Mouse (Mus musculus) lung, embryonic 16.5 days (tissue): Measurements from ENCODE around the gene Sytl2. TPM values are rescaled to one million over a fixed set of nuclear protein-coding genes. Genes with fewer than 3 reads are reported as not detected.
A peak's percentile ranks its signal among the peaks of the same experiment; 100 is the strongest.

Experiments
- ATAC-seq: fragments of 200-750 bp; cut with Nextera tagmentation; 2 replicates; pipeline ENCODE4 v1.8.0; 2017; ENCODE audit warnings: low read depth, mild to moderate bottlenecking, moderate library complexity
- H3K27ac ChIP-seq: fragments of 300-500 bp; sonication (generic); 2 replicates; pipeline ENCODE4 v1.5.1; 2014; ENCODE audit warnings: mild to moderate bottlenecking, control low read depth, low read length
- H3K27me3 ChIP-seq: fragments of 300-500 bp; sonication (generic); 2 replicates; pipeline ENCODE4 v1.6.1; 2014; ENCODE audit warnings: low read depth, low read length, mixed read lengths; ENCODE audit not compliant: control insufficient read depth, insufficient read depth
- H3K36me3 ChIP-seq: fragments of 300-500 bp; sonication (generic); 2 replicates; pipeline ENCODE4 v1.6.1; 2014; ENCODE audit warnings: low read length; ENCODE audit not compliant: control insufficient read depth, insufficient read depth
- H3K4me1 ChIP-seq: fragments of 300-500 bp; sonication (generic); replicated peaks from 2 replicates; pipeline ENCODE4 v1.6.1; 2014; ENCODE audit warnings: low read length, mixed read lengths; ENCODE audit not compliant: control insufficient read depth, insufficient read depth
- H3K4me2 ChIP-seq: fragments of 300-500 bp; sonication (generic); 2 replicates; pipeline ENCODE4 v1.6.1; 2014; ENCODE audit warnings: low read depth, low read length, control low read depth
- H3K4me3 ChIP-seq: fragments of 300-500 bp; sonication (generic); 2 replicates; pipeline ENCODE4 v1.5.1; 2014; ENCODE audit warnings: mild to moderate bottlenecking, low read length, control low read depth
- H3K9ac ChIP-seq: fragments of 300-500 bp; sonication (generic); 2 replicates; pipeline ENCODE4 v1.6.1; 2014; ENCODE audit warnings: low read length, control low read depth
- H3K9me3 ChIP-seq: fragments of 300-500 bp; sonication (generic); 2 replicates; pipeline ENCODE4 v1.6.1; 2016; ENCODE audit warnings: low read length; ENCODE audit not compliant: control insufficient read depth
- WGBS: fragments of 180-500 bp; shearing (Covaris S2); extraction: QIAGEN DNeasy Blood & Tissue Kit; methylation state at CpG from one replicate; pipeline ENCODE4 v1.1.7; 2014; 5-methylcytosine and 5-hydroxymethylcytosine counted together
- polyA plus RNA-seq: library from polyadenylated mRNA; unstranded; fragments of >200 nt; fragmentation: Nextera tagmentation; extraction: Ambion mirVana; gene quantifications from 2 replicates; pipeline ENCODE4 v1.2.1, GENCODE M21; 2015

Gene Sytl2
- polyA plus RNA-seq = 5.4 and 5.5 TPM in 2 replicates

DNA sequence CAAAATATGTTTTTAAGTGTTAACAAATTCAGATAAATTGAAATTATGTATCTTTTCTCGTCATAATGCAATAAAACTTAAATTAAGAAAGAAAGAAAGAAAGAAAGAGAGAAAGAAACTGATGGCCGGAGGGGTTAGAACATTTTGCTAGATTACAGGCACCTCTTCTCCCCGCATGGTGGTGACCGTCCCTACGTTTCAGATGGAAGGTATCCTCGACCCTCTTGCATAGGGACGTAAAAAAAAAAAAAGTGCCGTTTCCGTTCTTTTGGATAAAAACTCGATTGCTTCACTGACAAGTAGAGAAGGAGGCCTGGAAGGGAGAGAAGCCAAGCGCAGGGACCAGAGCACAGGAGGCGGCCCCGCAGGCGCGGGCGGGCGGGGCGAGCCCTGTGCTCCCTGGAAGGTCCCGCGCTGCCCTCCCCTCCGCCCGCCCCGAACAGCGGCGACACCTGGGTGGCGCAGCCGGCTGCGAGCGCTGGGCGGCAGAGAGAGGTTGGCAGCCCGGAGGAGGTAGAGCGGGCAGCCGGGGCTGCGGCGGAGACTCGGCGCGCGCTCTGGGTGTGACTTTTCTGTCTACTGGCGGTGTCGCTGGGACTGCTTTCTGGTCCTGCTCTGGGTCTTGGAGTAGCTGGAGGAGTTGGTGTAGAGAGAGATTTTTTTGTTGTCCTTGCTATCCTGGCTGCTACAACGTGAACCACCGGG is at the start of gene Sytl2:
Gene Sytl2, plus strand, starts transcription at position 311 of the 705 bp plus-strand sequence.
- no peaks in the 10 kb centered on the region for H3K36me3 ChIP-seq
- H3K9me3 ChIP-seq = no peaks in the 10 kb centered on the region
- peak within 1 kb of the TSS; percentile 67 for H3K4me3 ChIP-seq
- ATAC-seq = peak; percentile 90
- H3K27ac ChIP-seq = no peak within 1 kb of the TSS
- H3K4me1 ChIP-seq = no peaks in the 10 kb centered on the region; the same call in 1 of the 2 replicates
- peak within 1 kb of the TSS; percentile 99 for H3K4me2 ChIP-seq
- H3K9ac ChIP-seq = peak within 1 kb of the TSS; percentile 69
- H3K27me3 ChIP-seq = no peaks in the 10 kb centered on the region
- WGBS = under 1% methylated on average over 43 of the region's 43 CpGs

DNA sequence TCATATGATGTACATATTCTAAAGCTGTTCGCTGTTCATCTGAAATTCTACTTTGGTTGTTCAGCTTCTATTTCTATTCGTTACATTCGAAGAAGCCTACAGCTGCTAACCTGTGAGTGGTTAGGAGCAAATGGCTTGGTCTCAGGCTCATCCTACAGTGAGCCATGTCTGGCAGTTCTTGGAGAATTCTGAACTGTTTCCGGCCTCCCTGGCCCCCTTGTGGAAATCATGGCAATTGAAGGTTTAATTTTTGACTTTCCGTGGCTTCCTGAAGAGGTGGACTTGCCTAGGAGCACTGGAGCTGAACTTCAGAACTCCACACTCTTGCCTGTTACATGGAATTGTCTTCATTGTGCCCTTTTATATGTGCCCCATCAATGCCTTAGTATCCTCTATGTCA is 49.1 kb upstream of the Sytl2 start:
- H3K9ac ChIP-seq = no peak overlapping the region
- H3K27me3 ChIP-seq = no peaks in the 10 kb centered on the region
- H3K4me2 ChIP-seq = no peak overlapping the region
- no peak overlapping the region for H3K27ac ChIP-seq
- no peaks in the 10 kb centered on the region for H3K36me3 ChIP-seq
- WGBS = 72% methylated on average over 5 of the region's 5 CpGs
- H3K4me1 ChIP-seq = no peaks in the 10 kb centered on the region
- ATAC-seq = no peak
- no peaks in the 10 kb centered on the region for H3K9me3 ChIP-seq
- no peak overlapping the region for H3K4me3 ChIP-seq

DNA sequence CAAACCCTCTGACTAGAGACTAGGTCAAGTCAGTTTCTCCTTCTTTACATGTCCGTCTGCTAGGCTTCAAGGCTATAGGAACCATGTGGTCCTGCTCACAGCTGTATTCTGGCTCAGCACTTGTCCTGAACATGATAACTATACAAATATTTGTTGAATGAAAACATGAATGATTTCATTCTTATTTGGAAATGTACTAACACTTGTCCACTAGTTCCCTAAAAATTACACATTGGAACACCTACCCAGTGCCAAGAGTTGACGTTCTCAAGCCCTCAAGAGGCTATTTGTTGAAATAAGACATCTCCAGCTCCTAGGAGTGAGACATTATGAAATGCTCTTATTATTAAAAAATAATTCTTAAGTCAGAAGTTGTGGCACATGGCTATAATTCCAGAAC is 43.4 kb upstream of the Sytl2 start:
- Histone ChIP-seq H3K4me1 (no peaks in the 10 kb centered on the region), H3K27ac (no peak overlapping the region), H3K36me3 (no peaks in the 10 kb centered on the region), H3K4me3 (no peak overlapping the region), H3K4me2 (no peak overlapping the region), H3K9ac (no peak overlapping the region), H3K27me3 (no peaks in the 10 kb centered on the region), H3K9me3 (no peaks in the 10 kb centered on the region)
- ATAC-seq = peak; percentile 87
- 46% methylated on average over 2 of the region's 2 CpGs for WGBS

DNA sequence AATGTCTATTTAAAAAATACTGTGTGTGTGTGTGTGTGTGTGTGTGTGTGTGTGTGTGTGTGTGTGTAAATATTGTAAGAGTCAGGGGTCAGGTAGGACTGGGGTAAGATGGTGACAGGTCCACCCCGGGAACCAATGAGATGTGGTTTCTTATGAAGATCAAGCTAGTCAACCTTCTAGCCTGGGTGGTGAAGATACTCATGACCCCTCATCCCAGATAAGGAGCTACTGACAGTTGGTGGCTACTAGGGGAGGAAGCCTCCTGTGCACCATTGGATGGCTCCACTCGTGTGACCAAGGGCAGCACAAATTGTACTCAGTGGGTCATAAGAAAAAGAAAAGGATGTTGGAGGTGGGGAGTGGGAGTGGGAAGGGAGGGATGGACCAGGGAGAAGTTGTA is 42.2 kb upstream of the Sytl2 start:
- no peaks in the 10 kb centered on the region for H3K4me1 ChIP-seq
- H3K27ac ChIP-seq = no peak overlapping the region
- no peaks in the 10 kb centered on the region for H3K27me3 ChIP-seq
- 76% methylated on average over 2 of the region's 2 CpGs for WGBS
- H3K4me2 ChIP-seq = no peak overlapping the region
- no peak overlapping the region for H3K9ac ChIP-seq
- no peak for ATAC-seq
- no peak overlapping the region for H3K4me3 ChIP-seq
- H3K36me3 ChIP-seq = no peaks in the 10 kb centered on the region
- no peaks in the 10 kb centered on the region for H3K9me3 ChIP-seq

DNA sequence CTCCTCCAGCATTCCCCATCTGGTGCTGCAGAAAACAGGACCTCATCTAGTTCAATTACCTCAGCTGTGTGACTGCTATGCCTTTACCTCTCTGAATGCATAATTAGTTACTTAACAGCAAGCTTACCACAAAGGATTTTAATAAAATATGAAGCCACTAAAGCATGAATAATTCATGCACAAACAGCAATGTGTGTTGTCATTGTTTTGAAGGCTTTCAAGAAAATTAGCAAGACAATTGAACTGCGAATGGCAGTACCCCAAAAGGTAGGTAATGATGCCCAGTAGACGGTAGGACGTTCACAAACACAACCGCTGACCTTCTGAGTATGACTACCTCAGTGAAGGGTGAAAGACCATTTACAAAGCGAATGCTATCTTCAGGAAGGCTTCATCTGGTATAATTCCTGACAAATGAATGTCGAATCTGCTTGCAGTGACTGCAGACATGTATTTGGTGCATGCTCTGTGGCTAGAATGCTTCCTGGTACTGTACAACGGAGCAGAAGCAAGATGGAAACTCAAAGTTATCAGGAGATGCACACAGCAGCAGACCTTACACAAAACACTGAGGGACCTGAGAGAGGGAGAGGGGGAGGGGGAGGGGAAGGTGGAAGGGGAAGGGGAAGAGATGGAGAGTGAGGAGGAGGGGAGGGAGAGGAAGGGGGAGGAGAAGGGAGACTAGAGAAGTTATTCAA is 40.0 kb upstream of the Sytl2 start:
- 38% methylated on average over 7 of the region's 7 CpGs for whole genome bisulfite sequencing
- H3K9me3 ChIP-seq = no peaks in the 10 kb centered on the region
- no peaks in the 10 kb centered on the region for H3K36me3 ChIP-seq
- H3K4me2 ChIP-seq = no peak overlapping the region
- H3K9ac ChIP-seq = no peak overlapping the region
- no peaks in the 10 kb centered on the region for H3K27me3 ChIP-seq
- H3K4me1 ChIP-seq = peaks cover 4% of the 10 kb centered on the region; the same call in 1 of the 2 replicates
- H3K27ac ChIP-seq = no peak overlapping the region
- H3K4me3 ChIP-seq = no peak overlapping the region
- no peak for ATAC-seq

DNA sequence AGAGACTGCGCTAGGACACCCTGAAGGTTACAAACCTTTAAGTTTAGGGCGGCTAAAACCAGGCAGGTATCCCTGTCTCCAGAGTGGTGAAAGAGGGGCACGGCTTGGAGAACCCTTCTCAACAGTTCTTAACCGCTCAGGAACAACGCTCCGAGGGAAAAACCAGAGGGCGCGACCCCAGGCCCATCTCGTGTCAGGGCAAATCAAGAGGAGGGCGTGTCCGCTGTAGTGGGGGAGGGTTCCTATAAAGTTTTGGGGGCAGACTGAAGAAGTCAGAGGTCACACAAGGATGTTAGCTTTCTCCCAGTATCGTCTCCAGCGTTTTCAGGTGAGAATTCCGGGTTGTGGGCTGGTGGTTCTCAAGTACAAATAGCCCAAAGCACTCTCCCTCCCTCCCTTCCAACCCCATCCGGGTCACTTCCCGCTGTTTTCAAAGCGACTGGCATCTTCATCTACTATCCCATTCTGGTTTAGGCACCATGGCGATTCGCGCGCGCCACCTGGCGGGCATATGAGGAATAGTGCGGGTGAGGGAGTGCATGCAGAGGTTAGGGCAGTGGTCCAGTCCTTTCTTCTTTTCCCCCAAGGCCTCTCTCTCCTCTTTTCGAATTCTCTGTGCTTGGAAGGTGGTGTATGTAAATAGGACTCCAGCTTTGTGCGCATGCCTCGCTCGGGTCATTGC is 36.6 kb upstream of the Sytl2 start, which contains the start of gene Ccdc83:
Gene Ccdc83, minus strand, starts transcription at position 489 of the 682 bp plus-strand sequence.
- Histone ChIP-seq H3K27me3 (no peaks in the 10 kb centered on the region), H3K4me1 (peaks cover 4% of the 10 kb centered on the region; the same call in 1 of the 2 replicates), H3K4me2 (peak within 1 kb of the TSS; percentile 60), H3K9ac (peak within 1 kb of the TSS; percentile 46), H3K9me3 (no peaks in the 10 kb centered on the region), H3K27ac (no peak within 1 kb of the TSS), H3K4me3 (peak within 1 kb of the TSS; percentile 33), H3K36me3 (no peaks in the 10 kb centered on the region)
- 5% methylated on average over 28 of the region's 28 CpGs for WGBS
- ATAC-seq = peak; percentile 90

DNA sequence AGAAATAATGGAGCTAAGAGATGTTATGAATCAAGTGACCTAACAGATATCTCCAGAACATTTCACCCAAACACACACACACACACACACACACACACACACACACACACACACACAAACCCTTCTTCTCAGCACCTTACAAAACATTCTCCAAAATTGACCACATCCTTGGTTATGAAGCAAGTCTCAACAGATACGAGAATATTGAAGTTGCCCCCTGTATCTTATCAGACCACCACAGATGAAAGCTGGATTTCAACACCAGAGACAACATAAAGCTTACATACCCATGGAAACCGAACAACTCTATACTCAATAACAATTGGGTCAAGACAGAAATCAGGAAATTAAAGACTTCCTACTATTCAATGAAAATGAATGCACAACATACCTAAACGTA is 31.9 kb upstream of the Sytl2 start:
- no peak overlapping the region for H3K4me3 ChIP-seq
- H3K27ac ChIP-seq = no peak overlapping the region
- peaks cover 4% of the 10 kb centered on the region; the same call in 1 of the 2 replicates for H3K4me1 ChIP-seq
- H3K9me3 ChIP-seq = no peaks in the 10 kb centered on the region
- 63% methylated on average over 3 of the region's 3 CpGs for WGBS
- no peaks in the 10 kb centered on the region for H3K36me3 ChIP-seq
- no peak for ATAC-seq
- H3K4me2 ChIP-seq = no peak overlapping the region
- no peaks in the 10 kb centered on the region for H3K27me3 ChIP-seq
- H3K9ac ChIP-seq = no peak overlapping the region

DNA sequence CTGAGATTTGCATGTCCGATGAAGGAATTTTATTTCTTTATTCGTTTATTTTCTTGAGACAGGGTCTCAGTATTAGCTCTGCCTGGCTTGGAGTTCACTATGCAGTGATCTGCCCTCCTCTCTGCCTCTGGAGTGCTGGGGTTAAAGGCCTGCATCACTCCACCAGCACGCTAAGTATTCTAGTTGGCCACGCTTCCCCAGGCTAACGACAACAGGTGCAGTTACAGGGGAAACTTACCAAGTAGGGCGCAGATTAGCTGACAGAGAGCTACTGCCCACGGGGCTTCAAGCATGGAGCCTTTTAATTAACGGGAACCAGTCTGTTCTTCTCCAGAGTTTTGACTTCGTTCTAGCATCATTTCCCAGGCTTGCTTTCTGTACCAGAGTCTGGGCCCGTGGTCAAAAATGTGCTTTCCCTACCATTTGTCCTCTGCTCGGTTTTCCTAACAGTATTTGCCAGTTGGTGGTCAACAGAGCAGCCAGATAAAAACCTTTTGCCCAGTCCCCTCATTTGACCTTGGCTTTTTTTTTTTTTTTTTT is 27.4 kb upstream of the Sytl2 start:
- ATAC-seq = no peak
- no peak overlapping the region for H3K9ac ChIP-seq
- 52% methylated on average over 11 of the region's 11 CpGs for WGBS
- no peaks in the 10 kb centered on the region for H3K9me3 ChIP-seq
- H3K27me3 ChIP-seq = no peaks in the 10 kb centered on the region
- no peaks in the 10 kb centered on the region for H3K4me1 ChIP-seq
- no peak overlapping the region for H3K4me2 ChIP-seq
- H3K36me3 ChIP-seq = no peaks in the 10 kb centered on the region
- H3K4me3 ChIP-seq = no peak overlapping the region
- no peak overlapping the region for H3K27ac ChIP-seq

DNA sequence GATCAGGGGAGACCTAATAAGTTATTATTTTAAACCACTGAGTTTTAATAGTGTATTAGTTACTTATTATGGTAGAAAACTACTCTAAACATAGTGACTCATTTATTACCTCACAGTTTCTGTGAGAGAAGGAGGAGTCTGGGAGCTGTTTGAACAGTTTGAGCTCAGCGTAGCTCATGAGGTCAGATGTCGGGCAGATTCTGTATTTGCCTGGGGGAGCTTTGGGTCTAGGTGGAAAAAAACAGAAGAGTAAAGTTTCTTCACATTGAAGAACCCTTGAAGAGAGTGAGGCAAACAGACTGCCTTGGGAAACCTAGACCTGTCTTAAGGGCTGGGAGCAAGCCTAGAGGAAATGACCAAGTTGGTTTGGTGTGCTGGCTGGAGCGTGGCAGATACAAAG is 24.8 kb upstream of the Sytl2 start:
- WGBS = 33% methylated on average over 3 of the region's 3 CpGs
- ATAC-seq = peak; percentile 68
- Histone ChIP-seq H3K4me2 (no peak overlapping the region), H3K27ac (no peak overlapping the region), H3K4me3 (no peak overlapping the region), H3K36me3 (no peaks in the 10 kb centered on the region), H3K27me3 (no peaks in the 10 kb centered on the region), H3K9me3 (no peaks in the 10 kb centered on the region), H3K9ac (no peak overlapping the region), H3K4me1 (no peaks in the 10 kb centered on the region; the same call in 1 of the 2 replicates)
